Mouse (Mus musculus): ENCODE results near the gene Olfr1065. TPM values are rescaled to one million over a fixed set of nuclear protein-coding genes. Genes with fewer than 3 reads are reported as not detected.
A peak's percentile ranks its signal among the peaks of the same experiment; 100 is the strongest.
"Not testable (repeated sequence)": the region's sequence is repeated elsewhere in the genome, so short reads cannot be mapped to it uniquely, and the experiment has no call there.

Olfr1065 gene
- polyA plus RNA-seq (2016; fragmentation: Nextera tagmentation; extraction: Ambion mirVana): not detected in 2 replicates

GRCm38 (mm10) chr2:86450491-86450890 lies at the start of gene Olfr1065:
Olfr1065 (minus strand) TSS chr2:86450591.
- not testable (repeated sequence) for H3K27ac ChIP-seq; H3K4me1 ChIP-seq; H3K4me3 ChIP-seq; DNase-seq (ENCODE audit: low spot score); H3K27me3 ChIP-seq (ENCODE audit: low read depth, poor library complexity, severe bottlenecking); H3K36me3 ChIP-seq; H3K9me3 ChIP-seq (replicated peaks)
- WGBS: 87% methylated on average over 1 of the region's 1 CpGs

GRCm38 (mm10) chr2:86487286-86487685 lies 36.9 kb upstream of the Olfr1065 start, which contains the start of gene Olfr228:
Olfr228 (minus strand) TSS chr2:86487386.
- no peak for DNase-seq (ENCODE audit: low spot score)
- Histone ChIP-seq H3K4me3 (no peak within 1 kb of the TSS), H3K4me1 (no peaks in the 10 kb centered on the region), H3K27me3 (ENCODE audit: low read depth, poor library complexity, severe bottlenecking) (no peaks in the 10 kb centered on the region), H3K27ac (no peak within 1 kb of the TSS), H3K36me3 (no peaks in the 10 kb centered on the region), H3K9me3 (replicated peaks) (no peaks in the 10 kb centered on the region)
- WGBS: 52% methylated on average over 1 of the region's 1 CpGs

- DNase-seq (ENCODE audit: low spot score): peak; percentile 65
- no peaks in the 10 kb centered on the region for H3K36me3 ChIP-seq
- 46% methylated on average over 10 of the region's 10 CpGs for WGBS
- no peaks in the 10 kb centered on the region for H3K4me1 ChIP-seq
- no peak overlapping the region for H3K4me3 ChIP-seq
- H3K9me3 ChIP-seq (replicated peaks): no peaks in the 10 kb centered on the region
- no peak overlapping the region for H3K27ac ChIP-seq
- H3K27me3 ChIP-seq (ENCODE audit: low read depth, poor library complexity, severe bottlenecking): no peaks in the 10 kb centered on the region
Observed at GRCm38 (mm10) chr2:86464442-86465109, 14.2 kb upstream of the Olfr1065 start.

- no peaks in the 10 kb centered on the region for H3K36me3 ChIP-seq
- WGBS: 86% methylated on average over 1 of the region's 1 CpGs
- no peak overlapping the region for H3K4me3 ChIP-seq
- no peak overlapping the region for H3K27ac ChIP-seq
- no peak for DNase-seq (ENCODE audit: low spot score)
- no peaks in the 10 kb centered on the region for H3K4me1 ChIP-seq
- H3K27me3 ChIP-seq (ENCODE audit: low read depth, poor library complexity, severe bottlenecking): no peaks in the 10 kb centered on the region
- H3K9me3 ChIP-seq (replicated peaks): no peaks in the 10 kb centered on the region
Observed at GRCm38 (mm10) chr2:86460434-86460833, 10.0 kb upstream of the Olfr1065 start.

- Histone ChIP-seq H3K27ac (no peak within 1 kb of the TSS), H3K4me3 (no peak within 1 kb of the TSS), H3K27me3 (ENCODE audit: low read depth, poor library complexity, severe bottlenecking) (no peaks in the 10 kb centered on the region), H3K36me3 (no peaks in the 10 kb centered on the region), H3K4me1 (no peaks in the 10 kb centered on the region), H3K9me3 (replicated peaks) (no peaks in the 10 kb centered on the region)
- DNase-seq (ENCODE audit: low spot score): no peak
- WGBS: 91% methylated on average over 1 of the region's 1 CpGs
Observed at GRCm38 (mm10) chr2:86456169-86456568, 5.8 kb upstream of the Olfr1065 start, which contains the start of gene Olfr1066. Olfr1066 (minus strand) TSS chr2:86456269.

- H3K27me3 ChIP-seq (ENCODE audit: low read depth, poor library complexity, severe bottlenecking); H3K9me3 ChIP-seq (replicated peaks); H3K27ac ChIP-seq; H3K4me3 ChIP-seq; DNase-seq (ENCODE audit: low spot score); H3K4me1 ChIP-seq; H3K36me3 ChIP-seq: not testable (repeated sequence)
- 83% methylated on average over 1 of the region's 1 CpGs for WGBS
Observed at GRCm38 (mm10) chr2:86442101-86442500, 8.3 kb downstream of the Olfr1065 start.

- DNase-seq (ENCODE audit: low spot score); H3K27ac ChIP-seq: not testable (repeated sequence)
- 90% methylated on average over 8 of the region's 8 CpGs for WGBS
Observed at GRCm38 (mm10) chr2:86428511-86428910, 21.9 kb downstream of the Olfr1065 start.

GRCm38 (mm10) chr2:86426649-86427048 lies 23.7 kb downstream of the Olfr1065 start, which contains the start of gene Olfr1062:
Olfr1062 (minus strand) TSS chr2:86426749.
- H3K27ac ChIP-seq: not testable (repeated sequence)

More at GRCm38 (mm10) chr2:86428511-86428910, 21.9 kb downstream of the Olfr1065 start:
- H3K9me3 ChIP-seq (replicated peaks); H3K4me3 ChIP-seq; H3K36me3 ChIP-seq; H3K4me1 ChIP-seq; H3K27me3 ChIP-seq (ENCODE audit: low read depth, poor library complexity, severe bottlenecking): not testable (repeated sequence)

GRCm38 (mm10) chr2:86413950-86414349 lies 36.4 kb downstream of the Olfr1065 start, which contains the start of gene Olfr1061:
Olfr1061 (minus strand) TSS chr2:86414050.
- no peaks in the 10 kb centered on the region for H3K4me1 ChIP-seq
- no peak within 1 kb of the TSS for H3K4me3 ChIP-seq
- no peaks in the 10 kb centered on the region for H3K36me3 ChIP-seq
- H3K9me3 ChIP-seq (replicated peaks): no peaks in the 10 kb centered on the region
- no peak within 1 kb of the TSS for H3K27ac ChIP-seq
- no peak for DNase-seq (ENCODE audit: low spot score)
- no peaks in the 10 kb centered on the region for H3K27me3 ChIP-seq (ENCODE audit: low read depth, poor library complexity, severe bottlenecking)
- WGBS: 87% methylated on average over 1 of the region's 1 CpGs

More at GRCm38 (mm10) chr2:86426649-86427048, 23.7 kb downstream of the Olfr1065 start, which contains the start of gene Olfr1062:
- not testable (repeated sequence) for H3K27me3 ChIP-seq (ENCODE audit: low read depth, poor library complexity, severe bottlenecking); H3K4me1 ChIP-seq; DNase-seq (ENCODE audit: low spot score); H3K4me3 ChIP-seq; H3K36me3 ChIP-seq; H3K9me3 ChIP-seq (replicated peaks)

- Histone ChIP-seq H3K27ac (no peak overlapping the region), H3K4me3 (no peak overlapping the region), H3K4me1 (no peaks in the 10 kb centered on the region), H3K27me3 (ENCODE audit: low read depth, poor library complexity, severe bottlenecking) (no peaks in the 10 kb centered on the region), H3K36me3 (no peaks in the 10 kb centered on the region), H3K9me3 (replicated peaks) (no peaks in the 10 kb centered on the region)
- WGBS: 92% methylated on average over 2 of the region's 2 CpGs
- DNase-seq (ENCODE audit: low spot score): no peak
Observed at GRCm38 (mm10) chr2:86395114-86395513, 55.3 kb downstream of the Olfr1065 start.

Other genes with a start within 250 kb of the Olfr1065 start
- not detected in 2 replicates for gene Olfr1045, start 247.6 kb downstream of the Olfr1065 start, polyA plus RNA-seq (2016; fragmentation: Nextera tagmentation; extraction: Ambion mirVana)
- not detected in 2 replicates for gene Olfr1046, start 231.3 kb downstream of the Olfr1065 start, polyA plus RNA-seq (2016; fragmentation: Nextera tagmentation; extraction: Ambion mirVana)
- not detected in 2 replicates for gene Olfr1047, start 219.2 kb downstream of the Olfr1065 start, polyA plus RNA-seq (2016; fragmentation: Nextera tagmentation; extraction: Ambion mirVana)
- gene Olfr1048, start 210.3 kb downstream of the Olfr1065 start, polyA plus RNA-seq (2016; fragmentation: Nextera tagmentation; extraction: Ambion mirVana): not detected in 2 replicates
- not detected in 2 replicates for gene Olfr1049, start 192.3 kb downstream of the Olfr1065 start, polyA plus RNA-seq (2016; fragmentation: Nextera tagmentation; extraction: Ambion mirVana)
- gene Olfr1051, start 171.5 kb downstream of the Olfr1065 start, polyA plus RNA-seq (2016; fragmentation: Nextera tagmentation; extraction: Ambion mirVana): not detected in 2 replicates
- gene Olfr1052, start 158.1 kb downstream of the Olfr1065 start, polyA plus RNA-seq (2016; fragmentation: Nextera tagmentation; extraction: Ambion mirVana): not detected in 2 replicates
- not detected in 2 replicates for gene Olfr1053, start 135.3 kb downstream of the Olfr1065 start, polyA plus RNA-seq (2016; fragmentation: Nextera tagmentation; extraction: Ambion mirVana)
- gene Olfr1054, start 115.2 kb downstream of the Olfr1065 start, polyA plus RNA-seq (2016; fragmentation: Nextera tagmentation; extraction: Ambion mirVana): not detected in 2 replicates
- not detected in 2 replicates for gene Olfr1055, start 100.3 kb downstream of the Olfr1065 start, polyA plus RNA-seq (2016; fragmentation: Nextera tagmentation; extraction: Ambion mirVana)
- gene Olfr1056, start 88.1 kb downstream of the Olfr1065 start, polyA plus RNA-seq (2016; fragmentation: Nextera tagmentation; extraction: Ambion mirVana): not detected in 2 replicates
- not detected in 2 replicates for gene Olfr1057, start 72.2 kb downstream of the Olfr1065 start, polyA plus RNA-seq (2016; fragmentation: Nextera tagmentation; extraction: Ambion mirVana)
- gene Olfr1058, start 62.0 kb downstream of the Olfr1065 start, polyA plus RNA-seq (2016; fragmentation: Nextera tagmentation; extraction: Ambion mirVana): not detected in 2 replicates
- gene Olfr1061, start 36.5 kb downstream of the Olfr1065 start, polyA plus RNA-seq (2016; fragmentation: Nextera tagmentation; extraction: Ambion mirVana): not detected in 2 replicates
- not detected in 2 replicates for gene Olfr1062, start 23.8 kb downstream of the Olfr1065 start, polyA plus RNA-seq (2016; fragmentation: Nextera tagmentation; extraction: Ambion mirVana)
- not detected in 2 replicates for gene Olfr1066, start 5.7 kb upstream of the Olfr1065 start, polyA plus RNA-seq (2016; fragmentation: Nextera tagmentation; extraction: Ambion mirVana)
- not detected in 2 replicates for gene Olfr228, start 36.8 kb upstream of the Olfr1065 start, polyA plus RNA-seq (2016; fragmentation: Nextera tagmentation; extraction: Ambion mirVana)
- gene Olfr1076, start 57.9 kb upstream of the Olfr1065 start, polyA plus RNA-seq (2016; fragmentation: Nextera tagmentation; extraction: Ambion mirVana): not detected in 2 replicates
- gene Olfr1079, start 91.9 kb upstream of the Olfr1065 start, polyA plus RNA-seq (2016; fragmentation: Nextera tagmentation; extraction: Ambion mirVana): not detected in 2 replicates
- gene Olfr1080, start 107.6 kb upstream of the Olfr1065 start, polyA plus RNA-seq (2016; fragmentation: Nextera tagmentation; extraction: Ambion mirVana): not detected in 2 replicates
- gene Olfr1082, start 148.4 kb upstream of the Olfr1065 start, polyA plus RNA-seq (2016; fragmentation: Nextera tagmentation; extraction: Ambion mirVana): not detected in 2 replicates
- gene Olfr1084, start 189.1 kb upstream of the Olfr1065 start, polyA plus RNA-seq (2016; fragmentation: Nextera tagmentation; extraction: Ambion mirVana): not detected in 2 replicates
- not detected in 2 replicates for gene Olfr1085, start 211.4 kb upstream of the Olfr1065 start, polyA plus RNA-seq (2016; fragmentation: Nextera tagmentation; extraction: Ambion mirVana)
- gene Olfr1086, start 229.5 kb upstream of the Olfr1065 start, polyA plus RNA-seq (2016; fragmentation: Nextera tagmentation; extraction: Ambion mirVana): not detected in 2 replicates
- not detected in 2 replicates for gene Olfr1087, start 247.8 kb upstream of the Olfr1065 start, polyA plus RNA-seq (2016; fragmentation: Nextera tagmentation; extraction: Ambion mirVana)